Mouse (Mus musculus) left cerebral cortex, adult 6 months (tissue): Measurements from ENCODE around the gene Paqr7. TPM values are rescaled to one million over a fixed set of nuclear protein-coding genes. Genes with fewer than 3 reads are reported as not detected.

ENCODE experiments used
- long read RNA-seq, 2 experiments: library from polyadenylated mRNA; unstranded; transcript quantifications; one replicate each; pipeline ENCODE4 v2.0.0; 2019 to 2020
- polyA plus RNA-seq: library from polyadenylated mRNA; unstranded; fragments of <200 nt; fragmentation: Nextera tagmentation; gene quantifications from 2 replicates; pipeline ENCODE4 v1.2.3, GENCODE M21; 2021

Paqr7 gene
- polyA plus RNA-seq = 25.9 and 38.3 TPM in 2 replicates
- long read RNA-seq, experiment 1, transcript Paqr7-205 (3 exons, 890 nt) = minor isoform, 6 of 137 reads
- long read RNA-seq, experiment 1, transcript Paqr7-201 (2 exons, 2,351 nt) = major isoform, 106 of 137 reads
- long read RNA-seq, experiment 1, partial matches to known transcripts = 22 of 137 reads
- long read RNA-seq, experiment 1, other reads (novel, unspliced or antisense) = 2 of 137 reads
- long read RNA-seq, experiment 2, transcript Paqr7-201 (2 exons, 2,351 nt) = major isoform, 20 of 32 reads
- long read RNA-seq, experiment 2, partial matches to known transcripts = 1 of 32 reads
- long read RNA-seq, experiment 2, other reads (novel, unspliced or antisense) = 11 of 32 reads

DNA sequence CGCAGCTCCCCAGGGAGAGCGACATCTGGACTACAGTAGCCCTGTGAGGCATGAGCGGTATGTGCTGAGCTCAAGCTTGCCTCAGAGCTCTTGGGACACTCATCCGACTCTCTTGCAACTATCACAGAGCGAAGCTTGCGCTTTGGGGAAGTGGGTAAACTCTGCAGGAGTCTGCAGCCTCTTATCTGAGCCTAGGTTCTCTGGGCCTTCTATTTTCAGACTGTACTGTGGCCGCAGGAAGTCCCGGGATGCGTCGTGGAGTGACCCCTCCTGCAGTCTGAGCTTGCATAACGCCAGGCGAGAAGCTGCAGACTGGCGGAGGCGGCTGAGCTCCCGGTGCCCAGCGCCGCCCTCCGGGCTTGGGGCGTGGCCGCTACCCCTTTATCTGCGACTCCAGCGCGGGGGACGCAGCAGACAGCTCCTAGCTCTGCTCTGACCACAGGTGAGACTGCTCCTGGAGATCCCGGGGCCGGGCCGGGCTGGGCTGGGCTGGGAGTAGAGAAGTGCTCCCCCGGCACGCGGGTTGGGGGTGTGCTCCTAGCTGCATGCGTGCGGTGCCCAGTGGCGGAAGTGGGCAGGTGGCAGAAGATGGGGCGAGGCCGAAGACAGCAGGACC is at the start of gene Paqr7:
Gene Paqr7 (plus strand): TSS at position 103 of the 616 bp plus-strand sequence.

DNA sequence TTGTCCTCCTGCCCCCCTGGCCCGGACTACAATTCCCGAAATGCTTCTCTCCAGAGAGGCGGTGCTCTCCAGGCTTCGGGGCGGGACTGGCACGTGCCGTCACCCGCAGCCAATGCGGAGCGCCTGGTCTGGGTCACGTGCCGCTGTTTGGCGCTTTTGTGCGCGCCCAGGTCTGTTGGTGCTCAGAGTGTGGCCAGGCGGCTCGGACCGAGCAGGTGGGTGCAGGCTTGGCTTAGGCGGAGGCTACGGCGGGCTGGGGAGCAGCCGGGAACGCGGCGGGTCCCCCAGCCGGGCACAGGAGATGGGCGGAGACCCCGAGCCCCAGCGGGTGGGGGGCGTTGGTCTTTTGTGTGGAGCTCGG is 28.3 kb upstream of the Paqr7 start, which contains the start of gene Stmn1:
Gene Stmn1 (plus strand): TSS at position 106 of the 361 bp plus-strand sequence.

GRCm38 (mm10) chr4:134510845-134511411 is 14.4 kb downstream of the Paqr7 start, which contains the start of gene Aunip:
Gene Aunip, plus strand, starts transcription at chr4:134510999.

DNA sequence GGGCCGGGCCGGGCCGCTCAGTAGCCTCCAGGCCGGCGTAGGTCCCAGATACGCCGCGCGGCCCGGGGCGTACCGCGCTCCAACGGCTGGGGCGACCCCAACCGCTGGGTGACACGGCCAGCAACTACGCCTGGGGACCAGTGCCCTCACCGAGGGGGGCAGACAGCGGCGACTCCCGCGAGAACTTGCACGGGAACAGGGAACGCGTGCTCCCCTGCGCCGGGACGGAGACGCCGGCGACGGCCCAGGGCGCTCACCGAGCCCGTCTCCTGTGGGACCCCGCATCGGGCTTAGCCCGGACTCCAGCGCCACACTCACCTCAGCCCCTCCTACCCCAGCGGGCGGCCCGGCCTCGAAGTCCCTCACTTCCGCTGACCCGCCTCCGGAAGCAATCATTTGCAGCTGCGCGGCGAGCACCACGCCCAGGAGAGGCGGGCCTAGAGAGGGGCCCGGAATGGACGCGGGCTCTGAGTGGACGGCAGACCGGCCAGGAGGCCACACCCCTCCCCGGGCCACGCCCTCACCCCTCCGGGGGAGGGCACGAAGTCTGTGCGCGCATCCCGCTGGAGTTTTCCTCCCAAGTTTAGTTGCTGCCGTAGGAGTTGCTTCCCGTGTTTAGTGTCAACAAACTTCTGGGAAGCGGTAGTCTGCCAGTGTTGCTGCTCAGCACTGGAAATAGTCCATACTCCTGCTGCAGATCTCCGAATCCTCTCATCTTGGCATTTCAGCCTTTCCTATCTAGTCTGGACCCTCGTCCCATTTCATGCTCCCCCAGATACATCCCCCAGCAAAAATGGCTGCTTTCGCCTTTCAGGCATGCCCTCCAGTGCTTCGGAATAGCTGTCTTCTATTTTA is 38.7 kb downstream of the Paqr7 start, which contains the start of gene Mtfr1l:
Gene Mtfr1l (minus strand): TSS at position 456 of the 855 bp plus-strand sequence.

GRCm38 (mm10) chr4:134551494-134552316 is 55.2 kb downstream of the Paqr7 start, which contains the start of gene Selenon:
Gene Selenon, minus strand, starts transcription at chr4:134552166.

Other genes with a start within 250 kb of the Paqr7 start
- not detected in 2 replicates for gene Gm30191, start 249.8 kb upstream of the Paqr7 start, polyA plus RNA-seq
- gene Grrp1, start 242.6 kb upstream of the Paqr7 start, polyA plus RNA-seq = 5.0 and 6.2 TPM in 2 replicates
- 8.8 and 12.5 TPM in 2 replicates for gene Pdik1l, start 208.8 kb upstream of the Paqr7 start, polyA plus RNA-seq
- 0.15 TPM in 1 of 2 replicates, not detected in the other for gene Trim63, start 181.6 kb upstream of the Paqr7 start, polyA plus RNA-seq
- gene Slc30a2, start 153.5 kb upstream of the Paqr7 start, polyA plus RNA-seq = 0.53 and 0.59 TPM in 2 replicates
- gene Extl1, start 112.8 kb upstream of the Paqr7 start, polyA plus RNA-seq = 23.0 and 23.2 TPM in 2 replicates
- gene Pafah2, start 100.4 kb upstream of the Paqr7 start, polyA plus RNA-seq = 3.2 and 3.3 TPM in 2 replicates
- gene Stmn1, start 28.4 kb upstream of the Paqr7 start, polyA plus RNA-seq = 571 and 612 TPM in 2 replicates
- gene Aunip, start 14.3 kb downstream of the Paqr7 start, polyA plus RNA-seq = 0.09 TPM in 1 of 2 replicates, not detected in the other
- gene Mtfr1l, start 38.7 kb downstream of the Paqr7 start, polyA plus RNA-seq = 79.4 and 93.2 TPM in 2 replicates
- 2.4 and 11.4 TPM in 2 replicates for gene Selenon, start 55.5 kb downstream of the Paqr7 start, polyA plus RNA-seq
- gene Man1c1, start 207.6 kb downstream of the Paqr7 start, polyA plus RNA-seq = 5.3 TPM in 2 replicates